ENCODE assay signal across 9 mouse cellular contexts in genomic region chr13:119487354-119487753, GRCm38 (mm10). TPM values are rescaled to one million over a fixed set of nuclear protein-coding genes. Genes with fewer than 3 reads are reported as not detected.
A peak's percentile ranks its signal among the peaks of the same experiment; 100 is the strongest.
DNase-seq lines count a peak whose midpoint lies in the region; ATAC-seq and TF ChIP-seq lines count a peak whose summit lies in the region.
"Had no signal": no experiment of that assay in that cellular context is flagged by ENCODE, and none has a peak within 500 bp of the region (broad histone marks: within the 10 kb centered on the region; RNA-seq: fewer than 3 reads in every experiment).

No protein-coding gene starts in this region.

- peaks cover 23% of the 10 kb centered on the region for H3K36me3 ChIP-seq in lung, embryonic 15.5 days
- no peaks in the 10 kb centered on the region for H3K36me3 ChIP-seq in myocyte (ENCODE audit: control insufficient read depth, insufficient read depth)

- TF ChIP-seq CTCF in embryonic fibroblast, embryonic 13.5 days (IDR thresholded peaks at IDR 0.05; ENCODE audit: borderline replicate concordance, insufficient read depth, low read length): no peak

- no peak overlapping the region for H3K9ac ChIP-seq in lung, embryonic 15.5 days

- H3K4me3 ChIP-seq in lung, embryonic 15.5 days: no peak overlapping the region
- peak overlapping the region; percentile 51; the same call in 1 of the 2 replicates for H3K4me3 ChIP-seq in embryonic fibroblast, embryonic 13.5 days (ENCODE audit: insufficient read depth, low read length)
- no peak overlapping the region for H3K4me3 ChIP-seq in myocyte

- H3K4me2 ChIP-seq in lung, embryonic 15.5 days: peak overlapping the region; percentile 42
- peak overlapping the region; percentile 52 for H3K4me2 ChIP-seq in myocyte (ENCODE audit: low read depth)

- peaks cover 13% of the 10 kb centered on the region; the same call in 1 of the 2 replicates for H3K9me3 ChIP-seq in lung, embryonic 15.5 days

- H3K27ac ChIP-seq in lung, embryonic 15.5 days: no peak overlapping the region
- H3K27ac ChIP-seq in embryonic fibroblast, embryonic 13.5 days (ENCODE audit: insufficient read depth, low read length): no peak overlapping the region
- H3K27ac ChIP-seq: liver, embryonic 14.5 days had no signal

- no peak overlapping the region for H3ac ChIP-seq in myocyte (ENCODE audit: control insufficient read depth, insufficient read length)

- H3K4me1 ChIP-seq in lung, embryonic 15.5 days: no peaks in the 10 kb centered on the region
- H3K4me1 ChIP-seq in embryonic fibroblast, embryonic 13.5 days (ENCODE audit: control insufficient read depth, insufficient read depth, low read length): no peaks in the 10 kb centered on the region

- intact Hi-C loops in left cerebral cortex, postnatal 10 days (cut with DNase I): no loop called here

- H3K27me3 ChIP-seq in lung, embryonic 15.5 days: no peaks in the 10 kb centered on the region
- no peaks in the 10 kb centered on the region for H3K27me3 ChIP-seq in myocyte (ENCODE audit: control insufficient read depth, insufficient read depth, insufficient read length)

- no peak for ATAC-seq in lung, embryonic 15.5 days (ENCODE audit: borderline replicate concordance, extremely low read depth, low FRiP score, low TSS enrichment)

- no peaks in the 10 kb centered on the region for H3K79me2 ChIP-seq in myocyte (ENCODE audit: control insufficient read depth, insufficient read depth)

- peak; percentile 4 for DNase-seq in embryo, embryonic 11 days
- no peak for DNase-seq in embryo, embryonic 9.5 days (ENCODE audit: extremely low spot score)
- DNase-seq in lung, adult 18-20 months: no peak
- no peak for DNase-seq in thymus, adult 18-20 months
- no peak for DNase-seq in left cerebral cortex, postnatal 10 days (ENCODE audit: extremely low spot score in 1 of 2, low spot score in 2 of 2)

- 61% methylated on average over 7 of the region's 7 CpGs for WGBS in lung, embryonic 15.5 days

- TF ChIP-seq POLR2A in embryonic fibroblast, embryonic 13.5 days (IDR thresholded peaks at IDR 0.05; ENCODE audit: low read depth, low read length): no peak
- no peak for TF ChIP-seq POLR2A in myocyte (IDR thresholded peaks at IDR 0.05; ENCODE audit: insufficient read length, low read depth)

TF ChIP-seq in myocyte, 11 proteins besides CTCF, POLR2A, EP300 and RAD21:
- TF ChIP-seq MAX (IDR thresholded peaks at IDR 0.05; ENCODE audit: low read depth): no peak
- no peak for TF ChIP-seq TCF3 (IDR thresholded peaks at IDR 0.05; ENCODE audit: insufficient read length, low read depth)
- no peak for TF ChIP-seq MYOG (IDR thresholded peaks at IDR 0.05; ENCODE audit: control insufficient read depth in 1 of 3, insufficient read depth in 1 of 3, insufficient read length in 2 of 3, low read depth in 2 of 3)
- no peak for TF ChIP-seq TCF12 (IDR thresholded peaks at IDR 0.05; ENCODE audit: insufficient read depth, poor library complexity, severe bottlenecking)
- TF ChIP-seq E2F4 (IDR thresholded peaks at IDR 0.05; ENCODE audit: insufficient read depth): no peak
- no peak for TF ChIP-seq SRF (IDR thresholded peaks at IDR 0.05; ENCODE audit: control insufficient read depth, insufficient read length, low read depth)
- no peak for TF ChIP-seq USF1 (IDR thresholded peaks at IDR 0.05; ENCODE audit: low read depth)
- no peak for TF ChIP-seq POLR2AphosphoS2 (IDR thresholded peaks at IDR 0.05; ENCODE audit: insufficient read length, low read depth)
- TF ChIP-seq REST (IDR thresholded peaks at IDR 0.05; ENCODE audit: insufficient read depth, insufficient read length): no peak
- no peak for TF ChIP-seq CEBPB (IDR thresholded peaks at IDR 0.05; ENCODE audit: insufficient read depth, poor library complexity, severe bottlenecking)
- TF ChIP-seq MYOD1 (IDR thresholded peaks at IDR 0.05; ENCODE audit: control insufficient read depth in 1 of 3, insufficient read length in 2 of 3, low read depth in 2 of 3): no peak

RNA-seq across cellular contexts. Expression of gene Tmem267, which starts 0.5 kb away (rescaled TPM):
- polyA plus RNA-seq in lung, embryonic 15.5 days (2015; fragmentation: Nextera tagmentation; extraction: Ambion mirVana): 1.3 and 1.4 TPM in 2 replicates
- polyA plus RNA-seq in embryonic fibroblast, embryonic 13.5 days (2011; ENCODE audit: insufficient read length, low read depth, missing spikeins): 28.0 and 31.7 TPM in 2 replicates
- polyA plus RNA-seq in myocyte (2012; fragmentation: generic; extraction: Trizol): 4.2 TPM
- 10 to 100 TPM; 24.9 to 26.9 TPM for total RNA-seq in left cerebral cortex, postnatal 10 days (2021)

RNA-seq across cellular contexts. Expression of gene 3110070M22Rik, which starts 0.8 kb away (rescaled TPM):
- polyA plus RNA-seq in lung, embryonic 15.5 days (2015; fragmentation: Nextera tagmentation; extraction: Ambion mirVana): 1.2 and 1.7 TPM in 2 replicates
- 0.61 and 0.73 TPM in 2 replicates for polyA plus RNA-seq in embryonic fibroblast, embryonic 13.5 days (2011; ENCODE audit: insufficient read length, low read depth, missing spikeins)
- polyA plus RNA-seq in myocyte (2012; fragmentation: generic; extraction: Trizol): 0.23 TPM
- 1 to 10 TPM; 3.9 TPM for total RNA-seq in left cerebral cortex, postnatal 10 days (2021)

RNA-seq across cellular contexts. Expression of gene 4833420G17Rik, which starts 24.8 kb away (rescaled TPM):
- polyA plus RNA-seq in lung, embryonic 15.5 days (2015; fragmentation: Nextera tagmentation; extraction: Ambion mirVana): 52.0 and 53.1 TPM in 2 replicates
- polyA plus RNA-seq in embryonic fibroblast, embryonic 13.5 days (2011; ENCODE audit: insufficient read length, low read depth, missing spikeins): 42.8 and 47.0 TPM in 2 replicates
- polyA plus RNA-seq in myocyte (2012; fragmentation: generic; extraction: Trizol): 1.7 TPM
- total RNA-seq in left cerebral cortex, postnatal 10 days (2021): 10 to 100 TPM; 22.3 to 22.8 TPM

RNA-seq across cellular contexts. Expression of gene Paip1, which starts 59.0 kb away (rescaled TPM):
- polyA plus RNA-seq in lung, embryonic 15.5 days (2015; fragmentation: Nextera tagmentation; extraction: Ambion mirVana): 69.2 and 72.9 TPM in 2 replicates
- 147 and 149 TPM in 2 replicates for polyA plus RNA-seq in embryonic fibroblast, embryonic 13.5 days (2011; ENCODE audit: insufficient read length, low read depth, missing spikeins)
- polyA plus RNA-seq in myocyte (2012; fragmentation: generic; extraction: Trizol): 33.0 TPM
- 100 to 1,000 TPM in 1 of 2 experiments, 10 to 100 TPM in 1; 99.4 to 103 TPM for total RNA-seq in left cerebral cortex, postnatal 10 days (2021)

Comparison
In these comparisons a context has a peak if more than half of its experiments do, and no peak if none do; other contexts are left out.
1. RNA of gene 4833420G17Rik, which starts 24.8 kb away (polyA plus RNA-seq): 52.0 to 53.1 TPM in lung, embryonic 15.5 days and 42.8 to 47.0 TPM in embryonic fibroblast, embryonic 13.5 days; 1.7 TPM in myocyte (single experiment); every median in the first group is over 10 times any median in the second.